Comparison of ENCODE assay signal across 8 mouse cellular contexts in genomic region chr2:102032713-102033343, GRCm38 (mm10).
A peak's percentile ranks its signal among the peaks of the same experiment; 100 is the strongest.
DNase-seq lines count a peak whose midpoint lies in the region; ATAC-seq lines count a peak whose summit lies in the region.

No protein-coding gene starts in this region.

- 64% methylated on average over 9 of the region's 9 CpGs for WGBS in midbrain, embryonic 14.5 days
- 69% methylated on average over 9 of the region's 9 CpGs for WGBS in heart, embryonic 11.5 days (ENCODE audit: insufficient replicate concordance)

- H3K4me1 ChIP-seq in midbrain, embryonic 14.5 days (ENCODE audit: control insufficient read depth, insufficient read depth, low read length) = peaks cover 60% of the 10 kb centered on the region
- peaks cover 13% of the 10 kb centered on the region for H3K4me1 ChIP-seq in heart, embryonic 11.5 days (ENCODE audit: control insufficient read depth, insufficient read depth, low read length)

- no peaks in the 10 kb centered on the region for H3K27me3 ChIP-seq in midbrain, embryonic 14.5 days (ENCODE audit: control insufficient read depth, insufficient read depth, low read length)
- H3K27me3 ChIP-seq in heart, embryonic 11.5 days (ENCODE audit: control insufficient read depth, insufficient read depth, low read length) = no peaks in the 10 kb centered on the region

- no peak overlapping the region for H3K4me2 ChIP-seq in midbrain, embryonic 14.5 days (ENCODE audit: low read length)
- no peak overlapping the region for H3K4me2 ChIP-seq in heart, embryonic 11.5 days

- H3K4me3 ChIP-seq in midbrain, embryonic 14.5 days (replicated peaks; ENCODE audit: low read depth, low read length) = no peak overlapping the region
- H3K4me3 ChIP-seq in heart, embryonic 11.5 days (ENCODE audit: low read depth, low read length) = no peak overlapping the region

- peak overlapping the region; percentile 55; the same call in 1 of the 2 replicates for H3K27ac ChIP-seq in midbrain, embryonic 14.5 days (replicated peaks; ENCODE audit: low read depth, low read length)
- H3K27ac ChIP-seq in heart, embryonic 11.5 days (ENCODE audit: low read depth, low read length) = no peak overlapping the region

- peak; percentile 51 for DNase-seq in cerebellum, adult 9-10 months
- no peak for DNase-seq in cerebellum, postnatal 25 days
- DNase-seq in retina, postnatal 1 day = peak; percentile 62
- no peak for DNase-seq in retina, embryonic 14.5 days (ENCODE audit: low spot score)
- DNase-seq in midbrain, embryonic 14.5 days = peak; percentile 80
- DNase-seq in thymus, postnatal 25 days = peak; percentile 85
- DNase-seq in urinary bladder, postnatal 36 days (ENCODE audit: low spot score in 2 of 2) = no peak

- no peaks in the 10 kb centered on the region for H3K36me3 ChIP-seq in midbrain, embryonic 14.5 days (ENCODE audit: control insufficient read depth, insufficient read depth, low read length)
- H3K36me3 ChIP-seq in heart, embryonic 11.5 days (ENCODE audit: control insufficient read depth, insufficient read depth, low read length) = no peaks in the 10 kb centered on the region

- no peak overlapping the region for H3K9ac ChIP-seq in midbrain, embryonic 14.5 days (replicated peaks; ENCODE audit: low read length)
- no peak overlapping the region for H3K9ac ChIP-seq in heart, embryonic 11.5 days (ENCODE audit: low read depth, low read length)

- H3K9me3 ChIP-seq in midbrain, embryonic 14.5 days (ENCODE audit: control insufficient read depth, low read length) = no peaks in the 10 kb centered on the region
- H3K9me3 ChIP-seq in heart, embryonic 11.5 days (replicated peaks; ENCODE audit: control insufficient read depth, low read length) = no peaks in the 10 kb centered on the region

- ATAC-seq in midbrain, embryonic 14.5 days (ENCODE audit: low FRiP score, low TSS enrichment) = 0 out of 2 replicates have a peak, but pooled peaks have one; percentile 5
- ATAC-seq in heart, embryonic 11.5 days (replicated peaks; ENCODE audit: insufficient number of reproducible peaks, low FRiP score, low TSS enrichment) = no peak

Comparison
In these comparisons a context has a peak if more than half of its experiments do, and no peak if none do; other contexts are left out.
1. DNase-seq: peak in cerebellum, adult 9-10 months (single experiment), retina, postnatal 1 day (single experiment), midbrain, embryonic 14.5 days (single experiment) and thymus, postnatal 25 days (single experiment); none in cerebellum, postnatal 25 days (0 of 2), retina, embryonic 14.5 days (single experiment) and urinary bladder, postnatal 36 days (0 of 2).